Mouse (Mus musculus) testis, adult 2 months (tissue): ENCODE measurements around the gene Bap1. TPM values are rescaled to one million over a fixed set of nuclear protein-coding genes. Genes with fewer than 3 reads are reported as not detected.

Experiments
- H3K27ac ChIP-seq: fragments of 200-500 bp; 2 replicates; pipeline ENCODE4 v1.5.1; 2012; ENCODE audit warnings: low read depth, low read length; ENCODE audit not compliant: control insufficient read depth, insufficient read depth
- H3K27me3 ChIP-seq: fragments of 200-500 bp; 2 replicates; pipeline ENCODE4 v1.6.1; 2012; ENCODE audit warnings: mild to moderate bottlenecking, low read length, moderate library complexity; ENCODE audit not compliant: control insufficient read depth, insufficient read depth
- H3K36me3 ChIP-seq: fragments of 200-500 bp; 2 replicates; pipeline ENCODE4 v1.6.1; 2012; ENCODE audit warnings: mild to moderate bottlenecking, low read length; ENCODE audit not compliant: control insufficient read depth, insufficient read depth
- H3K4me1 ChIP-seq: fragments of 200-500 bp; 2 replicates; pipeline ENCODE4 v1.6.1; 2012; ENCODE audit warnings: low read length; ENCODE audit not compliant: control insufficient read depth, insufficient read depth
- H3K4me3 ChIP-seq: fragments of 200-500 bp; 2 replicates; pipeline ENCODE4 v1.5.1; 2012; ENCODE audit warnings: low read depth, mild to moderate bottlenecking, low read length, moderate library complexity, mixed read lengths; ENCODE audit not compliant: control insufficient read depth
- CTCF ChIP-seq: fragments of 200-500 bp; IDR thresholded peaks from 2 replicates; pipeline ENCODE4 v1.5.1; 2012; ENCODE audit warnings: low read depth, mild to moderate bottlenecking, inconsistent platforms, low read length, moderate library complexity; ENCODE audit not compliant: control insufficient read depth, insufficient read depth, insufficient replicate concordance
- POLR2A ChIP-seq: fragments of 200-500 bp; IDR thresholded peaks from 2 replicates; pipeline ENCODE4 v1.6.1; 2012; ENCODE audit warnings: low read depth, mild to moderate bottlenecking, inconsistent platforms, low read length, moderate library complexity; ENCODE audit not compliant: control insufficient read depth
- polyA plus RNA-seq: library from polyadenylated mRNA; depleted of rRNA; stranded (reverse); fragments of >200 nt; gene quantifications from 2 replicates; pipeline ENCODE4 v1.2.3, GENCODE M21; 2012

The Bap1 gene
- polyA plus RNA-seq, 1 experiment, result 84.1 TPM

DNA sequence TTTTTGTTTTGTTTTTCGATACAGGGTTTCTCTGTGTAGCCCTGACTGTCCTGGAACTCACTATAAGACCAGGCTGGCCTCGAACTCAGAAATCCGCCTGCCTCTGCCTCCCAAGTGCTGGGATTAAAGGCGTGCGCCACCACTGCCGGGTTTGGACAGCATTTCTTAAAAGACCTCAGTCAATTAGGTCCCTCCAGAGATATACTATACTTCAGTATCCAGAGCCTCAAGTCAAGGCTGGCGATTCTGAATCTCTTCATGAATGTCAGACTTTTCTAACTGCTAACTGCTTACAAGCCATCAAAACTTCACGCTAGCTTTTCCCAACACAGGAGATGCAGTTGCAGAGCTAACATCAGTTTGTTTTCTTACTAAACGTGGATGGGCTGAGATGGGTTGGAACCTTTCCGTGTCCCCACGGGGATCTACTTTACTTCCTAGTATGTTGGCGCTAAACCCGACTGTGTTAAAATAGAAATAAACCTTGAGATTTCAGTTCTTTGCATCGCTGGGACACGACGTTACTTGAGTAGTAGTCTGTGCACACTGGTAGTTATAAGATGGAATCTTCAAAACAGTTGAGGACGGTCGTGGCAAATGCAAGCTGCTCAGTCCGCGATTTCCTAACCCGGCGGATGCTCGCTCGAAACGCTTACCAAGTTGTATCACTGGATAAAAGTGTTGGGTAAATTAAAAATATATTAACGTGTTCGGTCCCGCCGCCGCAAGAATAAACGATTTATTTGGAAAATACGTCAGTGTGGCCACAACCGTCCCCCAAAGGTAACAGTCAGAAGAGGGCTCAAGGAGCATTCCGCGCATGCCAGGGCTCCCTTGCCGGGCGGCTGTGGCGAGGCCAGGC is 797 bp upstream of the Bap1 start:
- peak overlapping the region; percentile 98 for H3K4me3 ChIP-seq
- H3K4me1 ChIP-seq, result no peaks in the 10 kb centered on the region; the same call in 1 of the 2 replicates
- TF ChIP-seq CTCF (no peak), POLR2A (no peak)
- no peaks in the 10 kb centered on the region for H3K27me3 ChIP-seq
- peaks cover 2% of the 10 kb centered on the region for H3K36me3 ChIP-seq
- H3K27ac ChIP-seq, result peak overlapping the region; percentile 99

DNA sequence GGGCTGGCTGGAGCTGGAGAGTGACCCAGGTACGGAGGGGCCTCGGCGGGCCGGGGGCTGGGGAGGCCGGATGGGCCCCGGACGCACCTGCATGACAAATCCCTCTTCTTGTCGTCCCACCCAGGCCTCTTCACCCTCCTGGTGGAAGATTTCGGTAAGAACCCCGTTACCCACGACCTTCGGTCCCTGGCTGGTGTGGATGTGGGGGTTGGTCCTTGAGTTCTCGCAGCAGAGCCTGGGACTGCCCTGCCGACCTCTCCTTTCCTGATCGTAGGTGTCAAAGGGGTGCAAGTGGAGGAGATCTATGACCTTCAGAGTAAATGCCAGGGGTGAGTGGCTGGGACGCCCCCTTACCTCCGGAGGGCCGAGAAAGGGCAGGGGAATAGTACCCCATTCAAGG is 376 bp downstream of the Bap1 start:
- TF ChIP-seq POLR2A, result no peak
- TF ChIP-seq CTCF, result no peak
- H3K27ac ChIP-seq, result peak overlapping the region; percentile 76
- peak overlapping the region; percentile 98 for H3K4me3 ChIP-seq
- no peaks in the 10 kb centered on the region; the same call in 1 of the 2 replicates for H3K4me1 ChIP-seq
- peaks cover 3% of the 10 kb centered on the region for H3K36me3 ChIP-seq
- no peaks in the 10 kb centered on the region for H3K27me3 ChIP-seq

DNA sequence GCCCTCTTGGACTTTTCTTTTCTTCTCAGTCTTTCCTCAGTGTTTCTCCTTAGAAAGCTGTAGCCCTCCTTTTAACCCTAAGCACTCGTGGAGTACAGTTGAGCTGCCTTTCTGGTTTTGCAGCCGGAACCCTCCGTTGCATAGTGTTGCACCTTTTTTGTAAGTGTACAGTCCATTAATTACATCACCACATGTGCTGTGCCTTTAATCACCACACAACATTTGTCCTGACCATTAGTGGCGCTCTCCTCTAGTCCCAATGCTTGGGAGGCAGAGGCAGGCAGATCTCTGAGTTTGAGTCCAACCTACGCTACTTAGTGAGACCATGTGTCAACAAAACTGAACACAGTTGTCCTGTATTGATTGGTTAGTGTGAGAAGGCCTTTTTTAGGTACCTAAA is 841 bp downstream of the Bap1 start:
- Histone ChIP-seq H3K27ac (no peak overlapping the region), H3K36me3 (peaks cover 3% of the 10 kb centered on the region), H3K27me3 (no peaks in the 10 kb centered on the region), H3K4me1 (no peaks in the 10 kb centered on the region; the same call in 1 of the 2 replicates), H3K4me3 (peak overlapping the region; percentile 98)
- TF ChIP-seq POLR2A, result no peak
- TF ChIP-seq CTCF, result no peak

DNA sequence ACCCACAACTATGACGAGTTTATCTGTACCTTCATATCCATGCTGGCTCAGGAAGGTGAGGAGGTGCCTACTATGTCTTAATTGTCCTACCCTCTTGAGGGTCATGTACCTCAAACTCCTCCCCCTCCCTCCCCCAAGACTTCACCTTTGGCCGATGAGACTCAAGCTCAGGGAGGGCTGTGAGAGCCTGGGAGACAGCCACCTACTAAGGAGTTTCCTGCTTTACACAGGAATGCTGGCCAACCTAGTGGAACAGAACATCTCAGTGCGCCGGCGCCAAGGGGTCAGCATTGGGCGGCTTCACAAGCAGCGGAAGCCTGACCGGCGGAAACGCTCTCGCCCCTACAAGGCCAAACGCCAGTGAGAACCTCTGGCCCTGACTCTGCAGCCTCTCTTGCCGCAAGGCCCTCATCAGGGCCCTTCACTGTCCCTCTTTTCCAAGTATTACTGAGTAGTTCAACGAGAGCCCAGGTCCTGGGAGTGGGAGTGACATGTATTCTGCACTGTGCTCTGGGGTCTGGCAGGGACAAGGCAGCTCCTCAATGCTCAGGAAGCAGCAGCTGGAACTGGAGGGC is 7.3 kb downstream of the Bap1 start:
- Histone ChIP-seq H3K36me3 (peaks cover 2% of the 10 kb centered on the region), H3K4me1 (no peaks in the 10 kb centered on the region), H3K4me3 (no peak overlapping the region), H3K27ac (no peak overlapping the region), H3K27me3 (no peaks in the 10 kb centered on the region)
- TF ChIP-seq CTCF (no peak), POLR2A (no peak)

DNA sequence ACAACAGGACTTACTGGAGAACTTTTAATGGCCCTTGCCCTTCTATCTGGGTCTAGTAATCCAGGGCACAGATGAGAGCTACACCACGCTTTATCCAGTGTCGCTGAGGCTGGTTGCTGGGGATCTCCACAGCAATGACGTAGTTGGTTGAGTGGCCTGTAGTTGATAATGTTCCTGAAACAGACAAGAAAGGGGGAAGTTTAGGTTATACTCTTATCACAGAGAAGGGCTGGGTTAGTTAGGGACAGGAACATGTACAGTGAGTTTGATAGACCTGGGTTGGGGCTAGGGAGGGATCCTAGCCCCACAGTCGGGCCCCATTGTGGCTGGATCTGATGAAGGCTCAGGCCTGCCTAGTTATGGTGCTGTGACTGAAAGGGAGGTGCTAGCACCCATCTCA is 9.1 kb downstream of the Bap1 start:
- Histone ChIP-seq H3K4me3 (no peak overlapping the region), H3K4me1 (no peaks in the 10 kb centered on the region), H3K36me3 (peaks cover 2% of the 10 kb centered on the region), H3K27ac (no peak overlapping the region), H3K27me3 (no peaks in the 10 kb centered on the region)
- no peak for TF ChIP-seq POLR2A
- no peak for TF ChIP-seq CTCF

DNA sequence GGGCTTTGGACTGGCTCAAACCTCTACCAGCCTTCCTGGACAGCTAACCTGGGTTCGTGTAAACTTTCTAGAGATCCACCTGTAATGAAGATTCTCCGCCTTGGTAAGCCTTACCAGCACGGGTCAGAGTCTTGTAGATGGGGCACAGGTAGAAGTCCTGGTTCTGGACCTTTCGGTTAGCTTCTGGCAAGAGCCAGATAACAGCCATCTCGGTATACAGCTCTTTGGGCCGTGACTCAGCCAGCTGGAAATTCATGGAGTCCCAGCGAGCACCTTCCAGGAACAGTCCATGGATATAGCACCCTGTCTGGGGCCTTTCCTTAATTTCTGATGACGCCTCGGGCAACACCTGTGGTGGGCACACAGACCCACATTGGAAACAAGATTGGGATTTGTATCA is 9.7 kb downstream of the Bap1 start:
- H3K27me3 ChIP-seq, result no peaks in the 10 kb centered on the region
- H3K4me1 ChIP-seq, result no peaks in the 10 kb centered on the region
- TF ChIP-seq CTCF (no peak), POLR2A (no peak)
- no peak overlapping the region for H3K27ac ChIP-seq
- H3K4me3 ChIP-seq, result no peak overlapping the region
- no peaks in the 10 kb centered on the region; the same call in none of the 2 replicates for H3K36me3 ChIP-seq

DNA sequence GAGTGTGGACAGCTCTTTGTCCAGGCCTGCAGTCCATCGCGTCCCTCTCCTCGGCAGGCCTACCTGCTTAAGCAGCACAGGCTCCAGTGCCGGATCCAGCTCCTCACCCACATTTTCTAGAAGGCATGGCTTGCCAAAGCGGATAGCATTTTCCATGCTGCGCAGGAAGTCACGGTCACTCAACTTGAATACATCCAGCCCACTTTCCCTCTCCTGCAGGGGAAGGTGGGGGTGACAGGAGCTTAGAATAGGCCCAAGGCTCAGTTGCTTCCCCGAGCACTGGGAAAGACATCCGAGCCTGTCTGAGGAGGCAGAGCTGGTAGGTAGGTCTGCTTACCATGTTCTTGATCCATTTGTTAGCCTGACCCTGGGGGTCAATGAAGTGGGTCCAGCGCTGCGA is 16.4 kb downstream of the Bap1 start:
- Histone ChIP-seq H3K36me3 (no peaks in the 10 kb centered on the region; the same call in none of the 2 replicates), H3K27me3 (no peaks in the 10 kb centered on the region), H3K4me1 (peaks cover 6% of the 10 kb centered on the region), H3K4me3 (no peak overlapping the region), H3K27ac (no peak overlapping the region)
- no peak for TF ChIP-seq CTCF
- no peak for TF ChIP-seq POLR2A
